Mouse (Mus musculus): ENCODE data around the gene Ubtf. TPM values are rescaled to one million over a fixed set of nuclear protein-coding genes. Genes with fewer than 3 reads are reported as not detected.

Ubtf gene
- polyA plus RNA-seq (2017; shearing (Covaris generic)): 71.5 TPM

GRCm38 (mm10) chr11:102319410-102319792, at the start of gene Ubtf:
TSS of gene Ubtf (minus strand) at chr11:102319742.

GRCm38 (mm10) chr11:102366103-102366502, 46.6 kb upstream of the Ubtf start, which contains the start of gene Slc4a1:
TSS of gene Slc4a1 (minus strand) at chr11:102366203.

GRCm38 (mm10) chr11:102296491-102297472, 22.8 kb downstream of the Ubtf start, which contains the start of gene Atxn7l3:
TSS of gene Atxn7l3 (minus strand) at chr11:102296631.

GRCm38 (mm10) chr11:102284501-102285094, 34.9 kb downstream of the Ubtf start, which contains the start of gene Tmub2:
TSS of gene Tmub2 (plus strand) at chr11:102284931.

GRCm38 (mm10) chr11:102268520-102269244, 50.9 kb downstream of the Ubtf start, which contains the start of gene Asb16:
TSS of gene Asb16 (plus strand) at chr11:102268743.

Other genes with a start within 250 kb of the Ubtf start
- gene Mpp2, start 231.2 kb downstream of the Ubtf start, polyA plus RNA-seq (2017; shearing (Covaris generic)): 5.1 TPM
- not detected for gene Ppy, start 218.4 kb downstream of the Ubtf start, polyA plus RNA-seq (2017; shearing (Covaris generic))
- gene Pyy, start 211.9 kb downstream of the Ubtf start, polyA plus RNA-seq (2017; shearing (Covaris generic)): not detected
- not detected for gene Nags, start 174.2 kb downstream of the Ubtf start, polyA plus RNA-seq (2017; shearing (Covaris generic))
- 18.5 TPM for gene Tmem101, start 163.3 kb downstream of the Ubtf start, polyA plus RNA-seq (2017; shearing (Covaris generic))
- 52.4 TPM for gene Lsm12, start 134.4 kb downstream of the Ubtf start, polyA plus RNA-seq (2017; shearing (Covaris generic))
- gene G6pc3, start 130.1 kb downstream of the Ubtf start, polyA plus RNA-seq (2017; shearing (Covaris generic)): 52.7 TPM
- 17.5 TPM for gene Hdac5, start 89.6 kb downstream of the Ubtf start, polyA plus RNA-seq (2017; shearing (Covaris generic))
- 1.1 TPM for gene BC030867, start 70.9 kb downstream of the Ubtf start, polyA plus RNA-seq (2017; shearing (Covaris generic))
- not detected for gene Asb16, start 51.0 kb downstream of the Ubtf start, polyA plus RNA-seq (2017; shearing (Covaris generic))
- 66.1 TPM for gene Tmub2, start 34.8 kb downstream of the Ubtf start, polyA plus RNA-seq (2017; shearing (Covaris generic))
- 9.2 TPM for gene Atxn7l3, start 23.1 kb downstream of the Ubtf start, polyA plus RNA-seq (2017; shearing (Covaris generic))
- 0.79 TPM for gene Slc4a1, start 46.5 kb upstream of the Ubtf start, polyA plus RNA-seq (2017; shearing (Covaris generic))
- gene Rundc3a, start 73.7 kb upstream of the Ubtf start, polyA plus RNA-seq (2017; shearing (Covaris generic)): 15.9 TPM
- gene Slc25a39, start 88.2 kb upstream of the Ubtf start, polyA plus RNA-seq (2017; shearing (Covaris generic)): 32.8 TPM
- gene Grn, start 110.6 kb upstream of the Ubtf start, polyA plus RNA-seq (2017; shearing (Covaris generic)): 52.2 TPM
- not detected for gene Fam171a2, start 127.9 kb upstream of the Ubtf start, polyA plus RNA-seq (2017; shearing (Covaris generic))
- 2.0 TPM for gene Itga2b, start 150.4 kb upstream of the Ubtf start, polyA plus RNA-seq (2017; shearing (Covaris generic))
- 81.4 TPM for gene Gpatch8, start 236.7 kb upstream of the Ubtf start, polyA plus RNA-seq (2017; shearing (Covaris generic))